Mouse (Mus musculus): ENCODE measurements around the gene Rbfox1.

- TF ChIP-seq CTCF (IDR thresholded peaks at IDR 0.05; ENCODE audit: low read depth, low read length) (no peak), EP300 (IDR thresholded peaks at IDR 0.05; ENCODE audit: insufficient read depth, low read depth, low read length) (no peak)
These were observed 921.1 kb downstream of the Rbfox1 start for GRCm38 (mm10) chr16:6806246-6806645.
